Mouse (Mus musculus): ENCODE data around the gene Nsmf.

Gene Nsmf

DNA sequence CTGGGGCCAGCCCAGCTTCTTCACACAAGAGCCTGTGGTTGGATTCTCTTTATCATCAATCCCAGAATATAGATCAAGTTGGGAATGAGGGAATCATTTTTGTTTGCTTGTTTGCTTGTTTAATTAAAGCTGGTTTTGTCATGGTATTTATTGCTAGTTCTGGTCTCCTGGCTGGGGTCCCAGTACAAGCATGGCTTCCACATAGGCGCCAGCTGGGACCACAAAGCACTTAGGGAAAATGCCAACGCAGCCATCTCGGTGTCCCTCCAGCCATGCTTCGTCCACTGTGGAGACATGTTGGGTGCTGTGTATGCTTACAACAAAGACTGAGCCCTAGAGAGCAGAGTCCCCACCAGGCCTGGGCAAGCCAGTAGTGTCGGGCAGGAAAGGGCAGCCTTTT lies 31.4 kb downstream of the Nsmf start:
- DNase-seq (ENCODE audit: extremely low spot score, low spot score): no peak

DNA sequence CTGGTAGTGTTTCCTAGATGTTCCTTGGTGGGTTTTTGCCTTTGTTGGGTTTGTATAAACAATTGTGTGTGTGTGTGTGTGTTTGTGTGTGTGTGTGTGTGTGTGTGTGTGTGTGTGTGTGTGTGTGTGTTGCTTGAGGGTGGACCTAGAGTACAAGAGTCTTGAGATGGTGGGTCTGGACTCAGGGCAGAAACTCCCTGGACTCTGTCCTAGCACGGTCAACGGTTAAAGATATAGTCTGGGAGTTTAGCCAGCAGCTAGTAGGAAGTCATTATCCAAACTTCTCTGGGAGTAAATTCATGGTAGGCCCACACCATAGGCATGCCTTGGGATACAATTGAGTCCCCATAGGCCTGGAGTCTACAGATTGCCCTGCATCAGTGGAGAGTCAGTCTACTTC lies 33.7 kb downstream of the Nsmf start:
- DNase-seq (ENCODE audit: extremely low spot score, low spot score): no peak

DNA sequence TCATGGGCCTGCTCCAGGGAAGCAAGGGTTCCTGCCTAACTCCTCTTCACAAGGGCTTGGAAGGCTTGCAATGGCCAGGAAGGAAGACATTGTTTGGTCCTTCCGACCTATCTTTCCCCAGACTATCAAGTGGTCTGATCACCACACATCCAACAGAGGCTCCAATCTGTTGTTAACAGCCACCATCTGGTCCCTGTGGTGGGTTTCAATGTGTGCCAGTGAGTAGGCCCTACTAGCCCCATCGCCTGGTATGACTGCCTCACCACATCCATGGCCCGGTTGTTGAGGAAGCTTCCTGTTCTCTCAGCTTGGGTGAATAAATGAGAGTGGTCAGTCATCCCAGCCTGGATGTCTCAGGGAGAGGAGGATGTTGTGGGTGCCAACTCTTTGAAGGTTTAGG lies 34.5 kb downstream of the Nsmf start:
- no peak for DNase-seq (ENCODE audit: extremely low spot score, low spot score)

DNA sequence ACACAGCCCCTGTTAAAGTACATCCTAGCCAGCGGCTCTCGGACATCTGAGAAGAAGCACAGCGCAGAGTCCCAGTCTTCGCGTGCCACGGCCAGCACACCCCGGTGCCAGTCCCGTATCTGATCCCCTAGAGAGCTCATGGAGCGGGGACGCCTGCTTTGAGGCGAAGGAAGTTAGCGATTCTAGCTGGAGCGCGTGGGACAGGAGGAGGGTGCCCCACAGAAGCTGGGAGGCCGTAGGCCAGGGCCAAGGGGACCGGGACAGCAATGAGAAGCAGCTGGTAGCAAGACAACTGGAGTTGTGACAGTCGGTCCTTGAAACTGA lies 40.6 kb downstream of the Nsmf start:
- no peak for DNase-seq (ENCODE audit: extremely low spot score, low spot score)

DNA sequence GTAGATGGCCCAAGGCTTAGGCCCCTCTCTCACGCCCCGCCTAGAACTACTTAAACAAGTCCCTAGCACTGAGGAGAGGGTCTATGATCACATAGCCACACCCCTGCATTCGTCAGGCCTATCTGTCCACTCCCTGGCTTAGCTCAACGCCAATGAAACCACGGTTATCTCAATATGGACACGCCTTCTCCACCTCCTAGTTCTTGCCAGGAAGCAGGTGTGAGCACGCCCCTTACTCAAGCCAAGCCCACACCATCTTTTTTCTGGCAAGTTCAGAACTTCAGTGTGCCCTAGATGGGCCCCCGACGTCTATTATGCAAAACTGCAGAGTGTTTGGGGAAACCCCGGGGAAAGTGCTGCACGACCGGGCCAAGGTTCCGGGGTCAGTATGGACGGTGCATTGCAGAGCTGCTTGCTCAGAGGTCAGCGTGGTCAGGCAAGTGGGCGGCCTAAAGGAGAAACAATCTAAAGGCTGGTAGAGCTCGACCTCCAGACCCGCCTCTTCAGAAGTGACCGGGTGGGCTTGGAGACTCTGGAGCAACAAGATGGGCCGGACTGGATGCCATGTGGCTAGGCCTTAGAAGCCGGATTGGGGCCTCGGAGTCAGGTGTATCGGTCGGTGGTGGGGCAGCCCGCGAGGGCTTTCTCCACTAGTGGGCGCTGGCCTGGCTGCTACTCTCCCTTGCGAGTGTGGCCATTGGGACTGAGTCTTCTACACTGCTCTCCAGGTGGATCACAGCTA lies 41.1 kb downstream of the Nsmf start, which contains the start of gene Noxa1:
Gene Noxa1 (minus strand): TSS at position 41 of the 742 bp plus-strand sequence.
- DNase-seq (ENCODE audit: extremely low spot score, low spot score): peak; percentile 23

DNA sequence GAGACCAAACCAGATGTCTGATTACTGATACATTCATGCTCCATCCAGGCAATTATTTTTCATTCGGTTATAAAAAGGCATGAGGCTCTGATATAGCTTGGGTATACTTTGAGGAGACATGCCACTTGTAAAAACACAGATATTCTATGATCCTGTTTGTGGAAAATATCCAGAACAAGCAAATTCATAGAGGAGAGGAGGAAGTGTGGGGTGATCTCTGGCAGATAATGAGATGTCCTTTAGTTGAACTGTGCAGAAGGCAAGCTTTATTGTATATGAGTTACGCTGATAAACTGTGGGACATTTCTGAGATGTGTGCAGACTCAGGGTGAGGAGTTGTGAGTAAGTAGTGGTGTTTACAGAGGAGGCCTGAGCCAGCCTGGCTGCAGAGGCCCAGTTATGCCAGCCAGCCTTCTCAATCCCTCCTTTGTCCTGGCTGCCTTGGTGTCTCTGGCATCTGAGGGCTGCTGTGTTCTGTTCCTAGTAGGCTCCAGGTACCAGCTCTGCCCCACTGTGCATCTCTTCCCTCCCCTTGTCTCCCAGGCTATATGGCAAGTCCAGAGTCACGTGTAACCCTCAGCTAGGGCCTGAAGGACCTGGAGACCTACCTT lies 44.0 kb downstream of the Nsmf start:
- DNase-seq (ENCODE audit: extremely low spot score, low spot score): no peak

DNA sequence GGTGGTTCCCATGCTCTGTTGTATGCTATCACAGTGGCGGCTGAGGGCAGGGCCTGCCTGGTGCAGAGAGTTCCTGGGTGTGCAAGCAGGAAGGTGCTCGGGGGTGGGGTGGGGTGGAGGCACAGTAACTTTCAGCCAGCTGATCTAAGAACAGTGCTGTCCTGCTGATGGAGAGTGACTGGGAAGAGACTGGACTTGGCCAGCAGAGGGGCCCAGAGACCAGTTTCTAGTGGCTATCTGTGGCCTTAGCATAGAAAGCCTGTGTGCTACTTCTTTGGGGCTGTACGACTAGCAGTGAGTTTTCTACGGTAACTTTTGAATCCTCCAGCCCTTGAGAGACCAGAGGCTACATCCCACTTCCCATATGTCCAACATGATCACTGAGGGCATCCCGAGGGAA lies 44.8 kb downstream of the Nsmf start:
- peak; percentile 45 for DNase-seq (ENCODE audit: extremely low spot score, low spot score)

DNA sequence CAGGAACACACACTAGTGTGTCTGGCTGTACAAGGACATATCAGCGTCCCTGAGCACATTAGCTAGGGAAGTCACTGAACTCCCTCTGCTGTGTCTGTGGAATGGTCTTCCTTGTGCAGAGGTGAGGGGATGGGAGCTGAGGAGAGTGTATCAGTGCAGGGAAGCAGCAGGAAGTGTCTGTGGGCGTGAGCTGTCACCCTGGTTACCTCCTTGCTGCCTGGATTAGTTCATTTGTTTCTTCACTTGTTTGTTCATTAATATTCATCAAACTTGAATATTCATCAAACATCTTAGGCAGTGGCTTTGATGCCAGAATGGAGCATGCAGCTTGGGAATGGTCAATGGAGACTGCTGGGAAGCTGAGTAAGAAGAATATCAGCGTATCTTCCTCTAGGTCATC lies 45.5 kb downstream of the Nsmf start:
- DNase-seq (ENCODE audit: extremely low spot score, low spot score): no peak

DNA sequence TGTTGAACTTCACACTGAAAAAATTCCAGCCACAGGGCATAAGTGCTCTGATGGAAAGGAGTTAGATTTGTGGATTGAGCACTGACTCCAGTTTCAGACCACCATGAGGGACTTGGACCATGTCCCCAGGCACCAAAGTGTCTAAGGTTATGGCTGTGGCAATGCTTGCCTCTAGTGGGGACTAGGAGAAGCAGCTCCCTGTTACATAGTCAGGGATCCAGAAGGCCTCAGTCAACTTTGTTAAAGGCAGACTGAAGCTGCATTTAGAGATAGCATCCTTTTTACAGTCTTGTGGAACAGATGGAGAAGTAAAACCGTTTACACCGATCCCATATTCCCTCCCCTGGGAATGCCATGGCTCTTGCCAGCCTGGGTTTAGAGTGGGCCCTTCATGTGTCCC lies 50.0 kb downstream of the Nsmf start:
- DNase-seq (ENCODE audit: extremely low spot score, low spot score): no peak

DNA sequence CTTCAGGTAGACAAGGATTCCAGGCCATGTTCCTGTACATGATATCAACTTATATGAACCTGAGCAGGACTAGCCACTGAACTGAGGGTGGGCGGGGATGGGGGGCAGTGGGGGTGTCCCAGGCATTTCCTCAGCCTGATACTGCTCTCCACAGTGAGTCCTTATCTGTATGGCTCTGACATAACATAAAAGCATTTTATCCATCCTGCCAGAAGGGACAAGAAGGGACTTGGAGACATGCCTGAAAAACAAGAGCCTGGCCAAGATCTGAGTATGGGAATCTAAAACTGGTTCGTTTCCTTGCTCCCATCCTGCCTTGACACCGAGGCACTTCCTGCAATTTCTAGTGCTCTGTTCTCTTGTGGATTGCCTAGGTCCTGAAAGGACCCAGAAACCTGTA lies 51.9 kb downstream of the Nsmf start:
- DNase-seq (ENCODE audit: extremely low spot score, low spot score): no peak

DNA sequence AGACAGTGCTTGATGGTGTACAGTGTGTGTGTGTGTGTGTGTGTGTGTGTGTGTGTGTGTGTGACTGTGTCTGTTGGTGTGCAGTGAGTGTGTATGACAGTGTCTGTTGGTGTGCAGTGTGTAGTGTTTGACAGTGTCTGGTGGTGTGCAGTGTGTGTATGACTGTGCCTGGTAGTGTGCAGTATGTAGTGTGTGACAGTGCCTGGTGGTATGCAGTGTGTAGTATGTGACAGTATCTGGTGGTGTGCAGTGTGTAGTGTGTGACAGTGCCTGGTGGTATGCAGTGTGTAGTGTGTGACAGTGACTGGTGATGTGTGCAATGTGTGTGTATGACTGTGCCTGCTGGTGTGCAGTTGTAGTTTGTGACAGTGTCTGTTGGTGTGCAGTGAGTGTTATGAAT lies 55.3 kb downstream of the Nsmf start:
- no peak for DNase-seq (ENCODE audit: extremely low spot score, low spot score)

DNA sequence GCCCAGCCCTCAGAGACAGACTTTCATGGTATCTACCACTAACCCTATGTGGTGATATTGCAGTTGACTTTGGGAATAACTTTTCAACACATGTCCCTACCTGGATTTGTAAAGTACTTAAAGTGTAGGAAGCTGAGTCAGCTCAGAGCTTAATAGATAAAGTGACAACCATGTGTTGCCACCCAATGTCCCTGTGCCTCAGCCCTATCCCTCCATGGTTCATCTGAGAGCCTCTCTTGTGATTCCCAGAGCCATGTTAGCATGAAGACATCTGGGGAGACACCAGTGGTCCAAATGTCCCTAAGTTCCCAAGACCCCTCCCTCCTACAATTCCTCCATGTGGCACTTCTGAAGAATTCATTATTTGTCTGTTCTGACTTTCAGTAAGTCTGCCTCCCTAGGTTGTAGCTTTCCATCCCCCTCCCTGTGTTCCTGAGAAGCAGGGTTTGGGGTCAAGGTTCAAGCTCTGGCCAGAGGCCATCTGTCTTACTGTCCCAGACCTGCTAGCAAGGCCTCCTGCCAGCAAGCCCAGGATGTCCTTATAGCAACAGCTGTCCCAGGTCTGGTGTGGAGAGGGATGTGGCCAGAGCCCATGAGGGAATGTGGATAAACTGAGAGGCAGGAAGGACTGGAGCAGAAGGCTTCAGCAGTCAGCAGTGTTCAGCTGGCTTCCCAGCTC lies 56.5 kb downstream of the Nsmf start:
- DNase-seq (ENCODE audit: extremely low spot score, low spot score): peak; percentile 32

DNA sequence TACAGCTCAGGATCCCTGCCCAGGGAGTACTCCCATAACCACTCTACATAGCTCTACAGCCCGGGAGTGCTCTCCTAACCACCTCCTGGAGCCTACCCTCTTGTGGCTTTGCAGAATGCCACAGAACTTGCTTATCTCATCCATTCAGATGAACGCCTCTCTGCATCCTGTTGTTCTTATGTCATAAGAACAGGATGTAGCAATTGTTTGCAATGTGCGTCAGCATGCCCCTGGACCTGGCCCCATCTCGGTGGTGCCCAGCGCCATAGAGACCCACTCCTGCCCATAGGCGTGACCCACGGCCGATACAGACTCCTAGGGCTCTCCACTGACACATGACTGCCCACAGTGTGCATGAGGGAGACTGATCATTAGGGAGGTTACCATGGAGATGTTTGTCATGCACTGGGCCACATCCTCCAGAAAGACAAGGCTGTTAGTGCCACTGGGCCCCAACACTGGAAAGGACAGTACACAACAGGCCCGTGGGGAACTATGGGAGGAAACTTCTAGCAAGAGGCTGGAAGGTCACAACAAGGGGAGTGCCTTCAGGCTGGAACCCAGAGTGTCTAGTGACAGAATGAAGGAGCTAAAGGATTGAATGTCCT lies 57.1 kb downstream of the Nsmf start:
- no peak for DNase-seq (ENCODE audit: extremely low spot score, low spot score)
